Mouse (Mus musculus) liver, embryonic 18 days (tissue): ENCODE data around the gene Zfp108. TPM values are rescaled to one million over a fixed set of nuclear protein-coding genes. Genes with fewer than 3 reads are reported as not detected.

Experiments used
- polyA plus RNA-seq: library from polyadenylated mRNA; depleted of rRNA; stranded (reverse); fragments of >200 nt; gene quantifications from 2 replicates; pipeline ENCODE4 v1.2.3, GENCODE M21; 2012; rRNA removed

The Zfp108 gene
- polyA plus RNA-seq = 0.41 and 0.48 TPM in 2 replicates

GRCm38 (mm10) chr7:24254633-24255474 lies at the start of gene Zfp108:
Zfp108 (plus strand) TSS chr7:24254794.

GRCm38 (mm10) chr7:24211343-24211742 lies 43.3 kb upstream of the Zfp108 start, which contains the start of gene Zfp111:
Zfp111 (minus strand) TSS chr7:24211443.

GRCm38 (mm10) chr7:24237040-24237791 lies 17.4 kb upstream of the Zfp108 start, which contains the start of gene Zfp109:
Zfp109 (minus strand) TSS chr7:24237560.

GRCm38 (mm10) chr7:24270288-24270672 lies 15.7 kb downstream of the Zfp108 start, which contains the start of gene Zfp93:
Zfp93 (plus strand) TSS chr7:24270420.

GRCm38 (mm10) chr7:24300771-24301282 lies 46.2 kb downstream of the Zfp108 start, which contains the start of gene Zfp61:
Zfp61 (minus strand) TSS chr7:24301232.

Other genes starting within 250 kb of the Zfp108 start
- gene Vmn1r183, start 201.5 kb upstream of the Zfp108 start, polyA plus RNA-seq = not detected in 2 replicates
- gene Zfp180, start 172.9 kb upstream of the Zfp108 start, polyA plus RNA-seq = 5.7 and 6.0 TPM in 2 replicates
- gene Zfp112, start 142.5 kb upstream of the Zfp108 start, polyA plus RNA-seq = 0.49 and 0.68 TPM in 2 replicates
- gene Zfp235, start 120.6 kb upstream of the Zfp108 start, polyA plus RNA-seq = 2.6 and 2.7 TPM in 2 replicates
- 0.11 and 0.13 TPM in 2 replicates for gene Zfp114, start 79.7 kb upstream of the Zfp108 start, polyA plus RNA-seq
- gene Zfp111, start 43.4 kb upstream of the Zfp108 start, polyA plus RNA-seq = 0.79 and 0.87 TPM in 2 replicates
- 1.1 and 1.2 TPM in 2 replicates for gene Zfp109, start 17.2 kb upstream of the Zfp108 start, polyA plus RNA-seq
- 0.96 and 1.1 TPM in 2 replicates for gene Zfp93, start 15.6 kb downstream of the Zfp108 start, polyA plus RNA-seq
- 1.8 and 1.9 TPM in 2 replicates for gene Zfp61, start 46.4 kb downstream of the Zfp108 start, polyA plus RNA-seq
- 1.8 and 1.9 TPM in 2 replicates for gene Zfp94, start 61.9 kb downstream of the Zfp108 start, polyA plus RNA-seq
- 0.04 and 0.06 TPM in 2 replicates for gene Tescl, start 79.1 kb downstream of the Zfp108 start, polyA plus RNA-seq
- gene Lypd5, start 94.4 kb downstream of the Zfp108 start, polyA plus RNA-seq = not detected in 2 replicates
- gene Kcnn4, start 115.5 kb downstream of the Zfp108 start, polyA plus RNA-seq = 42.8 and 43.8 TPM in 2 replicates
- gene Smg9, start 144.8 kb downstream of the Zfp108 start, polyA plus RNA-seq = 13.1 and 17.8 TPM in 2 replicates
- 0.03 and 0.04 TPM in 2 replicates for gene Irgc1, start 197.5 kb downstream of the Zfp108 start, polyA plus RNA-seq
- 11.9 and 15.2 TPM in 2 replicates for gene Plaur, start 207.7 kb downstream of the Zfp108 start, polyA plus RNA-seq
- gene Cadm4, start 227.2 kb downstream of the Zfp108 start, polyA plus RNA-seq = 0.46 and 0.55 TPM in 2 replicates